Mouse (Mus musculus) heart, adult 2 months (tissue): Measurements from ENCODE around the gene Ccnyl1.

Source experiments
- CTCF ChIP-seq: fragments of 200-600 bp; IDR thresholded peaks from 2 replicates; pipeline ENCODE4 v1.8.1; 2022; ENCODE audit warnings: antibody characterized with exemption, mild to moderate bottlenecking, moderate library complexity
- POLR2A ChIP-seq: fragments of 200-500 bp; IDR thresholded peaks from 2 replicates; pipeline ENCODE4 v1.6.1; 2011; ENCODE audit warnings: mild to moderate bottlenecking, low read depth, low read length, control low read depth; ENCODE audit not compliant: insufficient read depth

- no peak for TF ChIP-seq CTCF
- TF ChIP-seq POLR2A = no peak
These were observed 31.4 kb upstream of the Ccnyl1 start for GRCm38 (mm10) chr1:64658876-64659275.
